Mouse (Mus musculus) ovary, postnatal 14 days (tissue): ENCODE measurements around the gene Qtrt1.

Source experiments
- DNase-seq: peaks from one replicate; pipeline ENCODE4 v3.0.0; 2022; ENCODE audit warnings: low spot score

The Qtrt1 gene

GRCm38 (mm10) chr9:21411669-21412550 is at the start of gene Qtrt1:
Qtrt1 (plus strand) TSS chr9:21411837.
- peak; percentile 61 for DNase-seq

DNA sequence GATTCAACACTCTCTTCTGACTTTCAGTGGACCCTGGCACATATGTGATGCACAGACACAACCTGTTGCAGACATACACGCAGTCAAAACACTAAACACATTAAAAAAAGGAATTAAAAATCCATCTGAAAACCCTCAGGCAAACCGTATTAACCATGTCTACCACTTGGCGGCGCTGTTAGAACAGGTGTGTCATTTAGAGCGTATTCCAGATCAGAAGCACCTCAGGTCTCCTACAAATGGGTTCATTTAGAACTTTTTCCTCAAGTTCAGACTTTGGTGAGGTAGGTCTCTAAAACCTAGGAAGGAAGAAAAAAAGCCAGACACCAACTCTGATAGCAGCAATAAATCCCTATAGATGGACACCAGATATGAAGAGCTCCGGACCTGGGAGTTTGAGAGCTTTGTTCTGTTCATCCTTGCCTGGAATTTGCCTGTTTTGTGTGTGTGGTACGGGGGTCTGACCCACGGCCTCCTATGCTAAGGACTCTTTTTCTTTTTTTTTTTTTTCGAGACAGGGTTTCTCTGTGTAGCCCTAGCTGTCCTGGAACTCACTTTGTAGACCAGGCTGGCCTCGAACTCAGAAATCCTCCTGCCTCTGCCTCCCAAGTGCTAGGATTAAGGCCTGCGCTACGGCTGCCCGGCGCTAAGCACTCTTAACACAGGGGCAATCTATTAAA is 45.0 kb upstream of the Qtrt1 start:
- peak; percentile 54 for DNase-seq

GRCm38 (mm10) chr9:21367357-21368111 is 44.1 kb upstream of the Qtrt1 start, which contains the start of gene Ilf3:
Ilf3 (plus strand) TSS chr9:21367871.
- DNase-seq: peak; percentile 99

GRCm38 (mm10) chr9:21368131-21368584 is 43.5 kb upstream of the Qtrt1 start:
- DNase-seq: peak; percentile 61

DNA sequence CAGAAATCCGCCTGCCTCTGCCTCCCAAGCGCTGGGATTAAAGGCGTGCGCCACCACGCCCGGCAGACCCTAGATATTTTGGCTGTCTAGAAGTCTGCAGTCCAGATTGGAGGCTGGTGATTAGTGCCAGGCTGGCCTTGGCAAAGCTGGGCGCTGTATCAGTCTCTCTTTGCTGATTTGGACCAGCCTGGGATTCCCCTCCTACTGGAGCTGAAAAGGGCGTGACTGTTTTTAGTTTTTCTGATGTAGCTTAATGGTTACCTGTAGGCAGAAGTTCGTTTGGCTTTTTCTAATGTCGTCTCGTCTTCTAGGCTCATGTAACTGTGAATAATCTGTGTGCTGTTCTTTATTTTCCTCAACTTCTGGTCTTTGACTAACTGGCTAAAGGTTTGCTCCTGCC is 42.6 kb upstream of the Qtrt1 start:
- DNase-seq: no peak

DNA sequence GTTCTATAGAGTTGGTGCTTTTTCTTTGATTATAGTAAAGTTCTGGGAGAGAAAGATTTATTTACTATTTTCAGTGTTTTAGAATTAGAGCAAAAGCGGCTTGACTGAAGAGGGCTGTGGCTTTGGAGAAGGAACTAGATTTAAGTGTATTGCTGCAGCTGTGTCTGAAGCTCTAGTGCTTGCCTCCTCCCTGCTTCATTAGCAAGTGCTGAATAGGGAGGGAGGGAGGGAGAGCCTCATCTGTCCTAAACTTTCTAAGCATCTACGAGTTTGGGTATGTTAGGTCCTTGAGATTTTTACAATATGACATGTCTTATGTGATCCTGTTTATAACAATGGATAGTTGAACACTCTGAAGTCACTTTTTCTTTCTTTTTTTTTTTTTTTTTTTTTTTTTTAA is 40.8 kb upstream of the Qtrt1 start:
- DNase-seq: no peak

DNA sequence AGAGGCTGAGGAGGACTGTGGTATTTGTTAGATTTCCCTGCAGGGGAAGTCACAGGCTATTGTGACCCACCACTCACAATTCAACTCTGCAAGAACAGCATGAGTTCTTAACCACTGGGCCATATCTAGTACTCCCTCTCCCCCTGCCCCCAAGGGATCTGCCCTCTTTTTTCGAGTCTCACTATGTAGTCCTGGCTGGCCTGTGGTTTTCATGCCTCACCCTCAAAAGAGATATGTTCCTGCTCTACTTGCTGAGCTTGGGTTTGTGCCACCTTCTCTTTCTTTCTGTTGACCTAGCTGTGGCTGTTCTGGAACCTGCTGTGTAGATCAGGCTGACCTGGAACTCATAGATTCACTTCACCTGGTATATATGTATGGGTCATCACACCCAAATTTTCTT is 39.1 kb upstream of the Qtrt1 start:
- no peak for DNase-seq

DNA sequence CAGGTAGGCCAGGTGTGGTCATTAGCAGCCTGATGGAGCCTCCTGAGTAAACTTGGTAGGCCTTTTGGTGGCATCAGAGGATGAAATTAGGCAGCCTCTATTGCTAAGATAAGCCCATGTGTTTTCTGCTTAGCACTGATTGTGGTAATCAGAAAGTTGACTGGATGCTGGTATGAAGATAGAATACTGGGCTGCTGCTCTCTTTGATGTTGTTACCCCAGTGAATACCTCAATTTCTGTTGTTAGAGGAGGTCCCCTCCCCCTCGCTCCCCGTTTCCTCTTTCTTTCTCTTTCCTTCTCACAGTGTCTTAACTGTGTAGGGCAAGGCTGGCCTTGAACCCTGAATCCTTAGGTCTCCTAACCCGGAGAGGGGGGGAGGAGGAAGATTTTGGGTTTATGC is 32.4 kb upstream of the Qtrt1 start:
- DNase-seq: no peak

DNA sequence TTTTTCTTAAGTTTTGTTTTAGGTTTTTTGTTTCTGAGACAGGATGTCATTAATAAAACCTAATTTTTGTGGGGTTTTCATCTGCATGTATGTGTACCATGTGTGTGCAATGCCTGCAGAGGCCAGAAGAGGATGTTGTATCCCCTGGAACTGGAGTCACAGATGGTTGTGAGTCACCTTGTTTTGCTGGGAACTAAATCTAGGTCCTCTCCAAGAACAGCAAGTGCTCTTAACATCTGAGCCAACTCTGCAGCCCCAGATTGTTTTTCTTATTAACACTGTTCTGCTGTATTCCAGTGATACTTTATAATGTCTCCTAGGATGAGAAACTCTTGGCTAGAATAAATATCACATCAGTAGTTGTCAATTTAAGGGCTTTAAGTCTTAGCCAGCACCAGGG is 30.8 kb upstream of the Qtrt1 start:
- no peak for DNase-seq

- no peak for DNase-seq
Measured at GRCm38 (mm10) chr9:21383966-21384365, 27.7 kb upstream of the Qtrt1 start.

DNA sequence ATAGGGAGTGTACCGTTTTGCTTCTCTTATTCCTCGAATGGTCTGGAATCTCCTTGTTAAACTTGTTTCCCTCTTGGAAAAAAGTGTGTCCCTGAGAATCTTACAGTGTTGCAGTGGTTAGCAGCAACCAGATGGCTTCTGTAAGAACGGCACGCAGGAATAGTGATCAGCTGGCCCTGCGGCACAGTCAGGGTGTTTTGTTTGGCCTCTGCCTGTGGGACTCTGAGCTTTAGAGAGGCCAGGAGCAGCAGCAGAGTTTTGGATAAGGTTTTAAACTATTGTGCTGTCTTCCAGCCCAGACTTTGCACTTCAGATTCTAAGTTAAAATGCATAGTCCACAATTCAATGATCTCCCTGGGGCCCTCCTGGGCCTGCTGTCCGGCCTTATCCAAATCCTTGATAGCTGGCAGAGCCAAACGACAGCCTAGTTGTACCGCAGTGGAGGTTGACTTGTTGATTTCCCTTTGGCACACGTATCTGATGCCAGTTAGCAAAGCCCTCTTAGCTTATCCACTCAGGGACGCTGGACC is 18.9 kb upstream of the Qtrt1 start:
- no peak for DNase-seq

GRCm38 (mm10) chr9:21395692-21396091 is 15.9 kb upstream of the Qtrt1 start:
- no peak for DNase-seq

DNA sequence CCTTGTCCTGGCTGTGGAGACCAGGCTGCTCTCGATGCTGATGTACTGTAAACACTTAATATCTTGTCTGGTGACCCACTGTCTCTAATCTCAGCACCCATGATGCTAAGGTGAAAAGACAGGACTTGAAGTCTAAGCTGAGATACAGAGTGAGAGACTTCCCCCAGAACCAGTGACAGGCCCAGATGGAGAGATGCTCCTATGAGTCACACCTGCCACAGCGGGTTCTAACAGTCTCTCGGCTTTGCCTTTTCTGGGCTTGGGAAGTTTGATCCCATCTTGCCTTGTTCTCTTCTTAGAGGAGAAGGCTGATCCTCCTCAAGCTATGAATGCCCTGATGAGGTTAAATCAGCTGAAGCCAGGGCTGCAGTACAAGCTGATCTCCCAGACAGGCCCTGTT is 14.5 kb upstream of the Qtrt1 start:
- DNase-seq: no peak

- DNase-seq: no peak
Measured at GRCm38 (mm10) chr9:21401042-21401441, 10.6 kb upstream of the Qtrt1 start.

DNA sequence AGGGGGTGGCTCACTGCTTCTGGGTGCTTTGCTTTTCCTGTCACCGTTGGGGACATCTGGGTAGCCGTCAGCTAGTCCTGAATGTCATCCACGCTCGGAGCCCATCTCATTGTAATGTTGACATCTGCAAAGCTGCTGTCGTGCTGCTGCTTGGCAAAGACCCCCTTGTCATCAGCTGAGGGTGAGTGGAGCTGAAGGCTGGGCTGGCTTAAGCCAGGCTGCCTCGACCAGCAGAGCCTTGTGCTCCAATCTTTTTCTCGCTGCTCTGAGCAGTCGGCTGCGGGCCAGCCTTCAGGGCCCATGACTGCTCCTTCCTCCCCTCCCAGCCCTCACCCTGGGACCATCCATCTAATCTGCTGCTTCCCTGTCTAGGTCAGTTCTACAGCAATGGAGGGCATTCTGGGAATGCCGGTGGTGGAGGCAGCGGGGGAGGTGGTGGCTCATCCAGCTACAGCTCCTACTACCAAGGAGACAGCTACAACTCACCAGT is 8.8 kb upstream of the Qtrt1 start:
- DNase-seq: no peak

GRCm38 (mm10) chr9:21403745-21404144 is 7.9 kb upstream of the Qtrt1 start:
- no peak for DNase-seq

- DNase-seq: no peak
Measured at GRCm38 (mm10) chr9:21405525-21405924, 6.1 kb upstream of the Qtrt1 start.

- DNase-seq: peak; percentile 30
Measured at GRCm38 (mm10) chr9:21407951-21408350, 3.7 kb upstream of the Qtrt1 start.

DNA sequence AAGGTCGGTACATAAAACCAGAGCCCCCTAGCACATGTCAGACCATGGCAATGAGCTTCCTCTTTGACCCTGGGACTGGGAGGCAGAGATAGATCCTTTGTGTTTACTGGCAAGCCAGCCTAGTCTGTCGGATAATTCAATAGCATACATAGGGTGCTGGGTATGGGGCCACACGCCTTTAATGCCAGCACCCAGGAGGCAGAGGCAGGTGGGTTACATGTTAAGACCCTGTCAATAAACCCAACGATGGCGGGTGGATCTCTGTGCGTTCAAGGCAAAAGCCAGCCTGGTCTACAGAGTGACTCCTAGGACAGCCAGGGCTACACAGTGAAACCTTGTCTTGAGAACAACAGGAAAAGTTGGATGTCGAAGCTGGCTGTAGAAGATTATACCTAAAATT is 3.0 kb upstream of the Qtrt1 start:
- DNase-seq: no peak

- peak; percentile 75 for DNase-seq
Measured at GRCm38 (mm10) chr9:21409592-21410317, 1.9 kb upstream of the Qtrt1 start.

GRCm38 (mm10) chr9:21417866-21418265 is 6.2 kb downstream of the Qtrt1 start:
- no peak for DNase-seq
